Mouse (Mus musculus) erythroid progenitor cell, adult 5-6 weeks (primary cell): ENCODE measurements around the gene Cebpzos. TPM values are rescaled to one million over a fixed set of nuclear protein-coding genes. Genes with fewer than 3 reads are reported as not detected.

Experiments
- ATAC-seq: replicated peaks from 2 replicates; pipeline ENCODE4 v1.8.0; 2016; ENCODE audit warnings: moderate number of reproducible peaks, mild to moderate bottlenecking, moderate TSS enrichment, inconsistent platforms; ENCODE audit not compliant: poor library complexity, low FRiP score, severe bottlenecking
- total RNA-seq, 2 experiments: library from RNA; stranded (forward) in 1 of 2; stranded (reverse) in 1 of 2; fragments of 150-400 nt in 1 of 2; fragments of 186-747, 209-891 nt in 1 of 2; gene quantifications; 2 replicates each; pipeline versions ENCODE4 v1.2.3 to v1.2.4; 2015 to 2017; ENCODE audit warnings: low replicate concordance in 2 of 2

Cebpzos gene
- total RNA-seq, 2 experiments from 2014 or later = 21.6 TPM; not detected in 1

DNA sequence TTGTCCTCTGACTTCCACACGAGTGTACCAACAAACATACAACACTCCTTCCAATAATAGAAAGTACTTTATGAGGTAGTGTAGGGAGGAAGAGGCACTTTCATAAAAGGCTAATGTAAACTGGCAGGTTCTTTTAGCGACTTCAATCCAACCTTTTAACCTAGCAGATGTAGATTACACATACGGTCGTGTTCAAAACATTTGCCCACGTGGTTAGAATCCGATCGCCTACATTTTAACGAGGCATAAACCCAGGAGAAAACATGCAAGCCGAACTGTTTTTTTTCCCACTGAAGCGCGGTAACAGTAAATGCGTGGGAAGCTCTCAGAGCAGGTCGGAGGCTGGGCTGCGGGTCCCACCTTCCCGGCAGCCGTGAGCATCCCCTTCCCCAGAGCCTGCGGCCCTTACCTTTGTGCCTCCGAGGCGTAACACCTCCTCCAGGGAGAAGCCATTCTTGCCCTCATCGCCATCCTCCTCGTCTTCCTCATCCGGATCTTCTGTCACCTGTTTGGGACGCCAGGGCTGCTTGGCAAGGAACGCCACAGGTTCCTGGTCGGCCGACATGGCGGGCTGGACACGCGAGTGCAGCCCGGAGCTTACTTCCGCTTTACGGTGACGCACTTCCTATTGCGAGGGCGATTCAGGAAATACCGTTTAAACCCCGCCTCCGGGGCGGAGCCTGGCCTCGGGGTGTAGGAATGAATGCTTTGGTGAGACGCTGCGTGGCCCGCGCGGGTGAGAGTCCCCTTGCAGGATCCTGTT is 20.3 kb downstream of the Cebpzos start, which contains the start of the genes Cebpz and Ndufaf7:
Cebpz (minus strand) TSS at position 601 of the 763 bp plus-strand sequence.
Ndufaf7 (plus strand) TSS at position 671 of the 763 bp plus-strand sequence.
- peak; percentile 99 for ATAC-seq

DNA sequence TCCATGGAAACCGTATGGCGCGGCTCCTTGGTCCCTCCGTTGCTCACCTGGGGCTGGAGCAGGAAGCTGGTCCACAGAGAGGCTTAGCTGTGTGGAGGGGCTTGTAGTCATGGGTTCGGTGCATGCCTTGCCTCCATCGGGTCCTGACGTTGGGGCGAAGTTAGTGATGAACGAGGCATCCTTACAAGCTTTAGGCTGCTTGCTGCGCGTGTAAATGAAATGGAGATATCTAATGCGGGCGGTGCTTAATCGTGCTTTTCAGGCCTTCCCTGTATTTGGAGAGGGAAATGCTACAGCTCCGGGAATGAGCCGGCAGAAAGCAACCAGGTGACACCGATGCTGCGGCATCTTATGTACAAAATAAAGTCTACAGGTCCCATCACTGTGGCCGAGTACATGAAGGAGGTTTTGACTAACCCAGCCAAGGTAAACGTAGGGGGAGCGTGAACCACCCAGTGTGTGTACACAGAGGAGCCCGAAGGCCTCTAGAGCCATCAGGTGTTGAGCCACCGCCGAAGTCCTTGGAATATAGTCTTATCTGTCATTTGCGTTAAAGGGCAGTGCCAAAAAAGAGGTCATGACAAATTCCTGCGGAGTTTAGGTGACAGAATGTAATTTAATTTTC is 21.0 kb downstream of the Cebpzos start:
- peak; percentile 72 for ATAC-seq

DNA sequence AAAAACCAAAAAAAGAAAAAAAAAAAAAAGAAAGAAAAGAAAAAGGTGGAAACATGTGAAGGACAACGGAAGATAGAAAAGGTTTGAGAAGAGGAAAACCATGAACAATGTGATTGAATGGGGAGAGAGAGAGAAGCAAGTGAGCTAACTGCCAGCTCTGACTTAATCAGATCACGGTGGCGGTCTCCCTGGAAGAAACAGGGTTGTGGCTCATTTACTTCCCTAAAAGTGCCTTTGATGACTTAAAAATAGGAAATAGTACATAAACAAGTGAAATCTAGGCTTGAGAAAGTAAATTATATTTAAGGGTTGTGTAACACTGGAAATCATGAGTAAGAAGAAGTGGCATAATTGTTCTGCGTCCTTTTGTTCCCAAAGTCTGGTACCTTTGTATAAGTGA is 22.6 kb downstream of the Cebpzos start:
- no peak for ATAC-seq

DNA sequence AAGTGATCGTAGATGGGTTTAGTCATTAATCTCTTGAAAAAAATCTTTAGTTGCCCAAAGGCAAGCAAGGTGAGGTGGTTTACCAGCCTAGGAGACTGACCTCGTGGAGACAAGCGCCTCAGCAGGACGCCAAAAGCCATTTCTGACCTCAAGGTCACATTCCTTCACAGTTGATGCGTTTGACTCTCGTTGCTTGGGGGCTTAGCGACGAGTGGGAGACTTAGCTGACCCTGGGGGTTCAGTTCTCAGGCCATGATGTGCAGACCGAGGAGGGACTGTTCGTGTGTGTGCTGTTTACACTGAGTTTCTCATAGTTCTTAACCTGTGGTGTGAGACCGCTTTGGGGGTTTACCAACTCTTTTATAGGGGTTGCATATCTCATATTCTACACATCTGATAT is 26.3 kb downstream of the Cebpzos start:
- no peak for ATAC-seq

DNA sequence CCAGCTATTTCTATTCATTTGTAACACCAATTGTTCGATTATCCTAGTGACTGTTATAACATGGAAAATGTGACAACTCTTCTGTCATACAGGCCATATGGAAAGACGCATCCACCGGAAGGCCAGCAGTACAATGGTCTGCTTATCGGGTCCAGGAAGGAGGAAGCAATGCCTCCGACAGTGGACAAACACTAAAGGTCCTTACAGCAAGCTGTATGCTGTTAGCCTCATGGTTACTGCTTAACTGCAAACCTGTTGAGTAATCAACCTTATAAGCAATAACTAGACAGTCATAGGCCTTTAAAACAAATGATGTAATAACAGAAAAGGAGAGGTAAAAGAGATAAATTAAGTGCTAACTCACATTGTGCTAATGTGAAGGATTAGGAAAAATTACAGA is 34.9 kb downstream of the Cebpzos start:
- no peak for ATAC-seq

DNA sequence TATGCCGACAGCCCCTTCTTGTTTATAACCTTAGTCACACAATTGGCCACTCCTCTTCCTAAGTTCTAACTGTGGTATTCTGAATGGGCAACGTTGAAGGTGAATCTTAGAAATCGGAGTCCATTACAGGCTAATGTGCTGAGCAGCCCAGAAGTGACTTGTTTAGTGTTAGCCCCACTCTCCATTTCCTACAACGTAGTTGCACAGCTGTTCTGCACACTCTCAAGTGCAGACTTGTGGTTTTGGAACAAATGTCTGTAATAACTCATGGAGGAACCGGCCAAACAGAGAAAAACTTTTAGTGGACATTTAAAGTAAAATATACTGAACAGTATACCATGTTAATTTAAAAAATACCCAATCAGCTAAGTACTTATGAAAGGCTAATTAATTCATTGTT is 35.8 kb downstream of the Cebpzos start:
- ATAC-seq = no peak

DNA sequence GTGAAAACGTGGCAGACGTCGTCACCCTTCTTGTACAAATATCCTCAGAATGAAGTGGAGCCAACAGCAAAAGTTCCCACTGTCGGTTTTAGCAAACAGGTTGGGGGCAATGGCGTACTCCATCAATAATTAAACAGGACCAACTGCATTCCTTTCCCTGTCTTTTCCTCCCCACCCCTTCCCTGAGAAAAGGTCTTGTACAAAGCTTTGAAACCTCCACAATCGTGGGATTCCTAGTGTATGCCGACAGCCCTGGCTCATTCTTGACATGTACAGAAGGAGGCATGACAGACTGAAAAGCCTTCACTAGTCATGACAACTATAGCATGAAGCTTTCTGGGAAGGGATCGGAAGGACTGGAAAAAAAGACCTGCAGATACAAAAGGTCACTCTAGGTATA is 36.9 kb downstream of the Cebpzos start:
- ATAC-seq = no peak

DNA sequence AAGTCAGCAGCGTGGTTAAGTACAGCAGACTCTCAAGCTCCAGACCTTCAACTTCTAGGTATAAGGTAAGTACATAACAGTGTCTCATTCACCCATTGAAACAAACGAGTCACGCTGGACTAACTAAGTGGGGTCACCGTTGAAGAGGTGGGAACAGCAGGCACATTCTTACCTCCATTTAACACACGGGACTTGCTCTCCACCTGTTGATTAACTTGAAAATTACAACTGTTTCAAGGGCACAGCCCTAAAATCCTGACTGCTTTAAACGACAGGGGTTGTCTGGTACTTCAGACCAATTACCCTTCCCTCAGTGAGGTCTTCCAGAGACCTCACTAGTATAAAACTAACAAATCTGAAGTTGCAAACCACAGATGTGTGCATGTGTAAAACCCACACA is 43.2 kb downstream of the Cebpzos start:
- no peak for ATAC-seq

DNA sequence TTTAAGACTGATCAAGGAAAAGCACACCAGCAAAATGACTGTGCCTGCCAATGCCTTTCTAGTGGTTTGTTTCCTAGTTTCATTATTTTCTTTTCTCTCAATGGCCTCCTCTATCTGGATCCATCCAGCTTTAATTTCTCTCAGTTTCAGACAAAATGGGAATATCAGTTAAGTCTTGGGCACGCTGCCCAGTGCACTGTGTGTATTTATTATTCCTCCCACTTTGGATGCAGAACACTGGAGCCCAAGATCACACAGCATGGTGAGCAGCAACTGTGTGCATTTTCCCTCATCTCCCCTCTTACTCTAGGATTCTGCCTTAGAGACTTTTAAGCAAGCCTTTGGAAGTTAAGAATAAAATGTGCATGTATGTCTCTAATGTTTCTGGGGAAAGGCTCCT is 48.1 kb downstream of the Cebpzos start:
- ATAC-seq = no peak

DNA sequence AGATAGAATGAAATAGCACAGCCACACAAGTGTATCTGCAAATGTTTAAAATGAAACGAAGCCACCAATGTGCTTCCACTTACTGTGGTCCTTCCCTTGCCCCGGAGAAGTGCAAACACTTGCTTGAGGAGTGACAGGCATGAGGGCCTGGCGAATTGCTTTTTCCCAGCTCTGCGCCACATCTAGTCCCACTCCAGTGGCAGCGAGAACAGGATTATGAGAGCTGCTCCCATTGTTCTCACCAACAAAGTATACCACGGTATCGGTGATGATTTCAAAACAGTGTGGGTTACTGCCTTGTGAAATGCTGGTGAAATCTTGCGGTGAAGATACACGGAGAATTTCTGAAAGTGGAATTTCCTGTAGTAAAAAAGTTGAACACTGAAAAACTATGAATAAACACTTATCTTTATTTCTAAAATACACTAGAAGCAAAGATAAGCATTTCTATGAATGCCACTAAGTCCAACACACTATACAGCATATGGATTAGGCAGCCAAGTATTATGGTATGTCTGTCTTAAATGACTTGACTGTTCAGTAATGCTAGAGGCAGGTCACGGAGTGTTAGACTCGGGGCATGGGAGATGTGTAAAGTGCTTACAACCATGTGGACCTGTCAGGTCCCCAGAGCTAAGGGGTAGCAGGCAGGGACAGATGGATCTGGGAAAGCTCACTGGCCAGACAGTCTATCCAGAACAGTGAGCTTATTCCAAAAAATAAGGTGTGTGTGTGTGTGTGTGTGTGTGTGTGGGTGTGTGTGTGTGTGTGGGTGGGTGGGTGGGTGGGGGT is 50.0 kb downstream of the Cebpzos start:
- ATAC-seq = no peak

DNA sequence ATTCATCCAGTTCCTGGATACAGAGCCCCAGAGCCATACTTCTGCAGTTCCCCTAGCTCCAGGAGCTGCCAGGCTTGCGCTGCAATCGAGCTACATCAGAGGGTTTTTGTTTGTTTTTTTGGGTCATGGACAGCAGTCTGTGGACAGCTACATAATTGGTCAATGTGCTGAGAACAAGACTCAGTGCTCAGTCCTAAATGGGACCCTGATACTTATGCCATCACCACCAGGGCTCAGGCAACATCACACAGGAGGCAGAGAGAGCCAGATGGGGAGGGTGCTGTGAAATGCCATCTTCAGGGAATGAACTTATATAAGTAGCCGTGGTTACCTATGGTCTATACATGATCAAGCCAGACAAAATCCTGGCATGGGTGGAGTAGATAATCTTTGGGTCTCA is 52.2 kb downstream of the Cebpzos start:
- ATAC-seq = no peak

Other genes starting within 250 kb of the Cebpzos start
- gene Strn, start 179.3 kb upstream of the Cebpzos start, total RNA-seq (2015; ENCODE audit: low replicate concordance) = 11.2 and 13.0 TPM in 2 replicates
- 19.7 and 20.7 TPM in 2 replicates for gene Strn, start 179.3 kb upstream of the Cebpzos start, total RNA-seq (2017; ENCODE audit: low replicate concordance)
- gene Heatr5b, start 81.1 kb upstream of the Cebpzos start, total RNA-seq (2015; ENCODE audit: low replicate concordance) = 6.5 and 8.4 TPM in 2 replicates
- gene Heatr5b, start 81.1 kb upstream of the Cebpzos start, total RNA-seq (2017; ENCODE audit: low replicate concordance) = 3.3 and 5.4 TPM in 2 replicates
- gene Gpatch11, start 80.9 kb upstream of the Cebpzos start, total RNA-seq (2015; ENCODE audit: low replicate concordance) = 13.0 and 21.6 TPM in 2 replicates
- gene Gpatch11, start 80.9 kb upstream of the Cebpzos start, total RNA-seq (2017; ENCODE audit: low replicate concordance) = 7.7 and 11.2 TPM in 2 replicates
- gene Eif2ak2, start 33.9 kb upstream of the Cebpzos start, total RNA-seq (2015; ENCODE audit: low replicate concordance) = 40.7 and 42.2 TPM in 2 replicates
- 56.8 and 76.1 TPM in 2 replicates for gene Eif2ak2, start 33.9 kb upstream of the Cebpzos start, total RNA-seq (2017; ENCODE audit: low replicate concordance)
- gene Sult6b1, start 9.5 kb upstream of the Cebpzos start, total RNA-seq (2015; ENCODE audit: low replicate concordance) = not detected in 2 replicates
- gene Sult6b1, start 9.5 kb upstream of the Cebpzos start, total RNA-seq (2017; ENCODE audit: low replicate concordance) = 0.64 TPM in 1 of 2 replicates, not detected in the other
- gene Cebpz, start 20.6 kb downstream of the Cebpzos start, total RNA-seq (2015; ENCODE audit: low replicate concordance) = 11.3 and 15.5 TPM in 2 replicates
- gene Cebpz, start 20.6 kb downstream of the Cebpzos start, total RNA-seq (2017; ENCODE audit: low replicate concordance) = 8.7 and 20.0 TPM in 2 replicates
- 9.2 and 24.5 TPM in 2 replicates for gene Ndufaf7, start 20.6 kb downstream of the Cebpzos start, total RNA-seq (2015; ENCODE audit: low replicate concordance)
- 6.8 and 11.7 TPM in 2 replicates for gene Ndufaf7, start 20.6 kb downstream of the Cebpzos start, total RNA-seq (2017; ENCODE audit: low replicate concordance)
- gene Prkd3, start 104.3 kb downstream of the Cebpzos start, total RNA-seq (2015; ENCODE audit: low replicate concordance) = 9.6 and 9.7 TPM in 2 replicates
- 6.7 and 7.8 TPM in 2 replicates for gene Prkd3, start 104.3 kb downstream of the Cebpzos start, total RNA-seq (2017; ENCODE audit: low replicate concordance)
- gene Qpct, start 135.4 kb downstream of the Cebpzos start, total RNA-seq (2015; ENCODE audit: low replicate concordance) = 1.8 TPM in 1 of 2 replicates, not detected in the other
- gene Qpct, start 135.4 kb downstream of the Cebpzos start, total RNA-seq (2017; ENCODE audit: low replicate concordance) = 0.77 TPM in 1 of 2 replicates, not detected in the other